Mouse (Mus musculus) frontal cortex, adult 2 months (tissue): ENCODE measurements at regions not wholly inside any gene's neighbourhood (a gene's known extent, or its start where the extent isn't known, plus 50 kb on each side); places are given as distances from the start of the nearest gene placed in this dataset.
A peak's percentile ranks its signal among the peaks of the same experiment; 100 is the strongest.

ENCODE experiments used
- DNase-seq, 2 experiments: peaks; one replicate each; pipeline ENCODE4 v3.0.0; 2022; ENCODE audit warnings: low spot score in 1 of 2; ENCODE audit errors: extremely low spot score in 1 of 2

DNA sequence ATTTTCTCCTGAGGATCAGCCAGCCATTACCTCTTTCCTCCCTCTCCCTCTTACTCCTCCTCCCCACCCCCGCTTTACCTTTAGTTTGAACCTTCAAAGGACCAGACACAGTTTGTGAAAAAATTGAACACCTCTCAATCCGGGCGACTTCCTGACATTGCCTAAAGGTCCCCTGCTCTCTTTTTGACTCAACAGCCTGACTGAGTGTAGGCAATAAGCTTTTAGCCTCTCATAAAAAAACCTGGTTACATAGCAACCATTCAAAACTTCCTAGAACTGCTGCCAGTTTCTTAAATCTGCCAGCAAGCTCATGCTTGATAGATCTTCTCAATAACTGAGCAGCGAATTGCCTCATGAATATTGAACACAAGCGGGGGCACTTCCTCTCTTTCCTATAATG is 71.7 kb downstream of the Zfp945 start:
- peak in 1 of 2 experiments; percentile 28 for DNase-seq

DNA sequence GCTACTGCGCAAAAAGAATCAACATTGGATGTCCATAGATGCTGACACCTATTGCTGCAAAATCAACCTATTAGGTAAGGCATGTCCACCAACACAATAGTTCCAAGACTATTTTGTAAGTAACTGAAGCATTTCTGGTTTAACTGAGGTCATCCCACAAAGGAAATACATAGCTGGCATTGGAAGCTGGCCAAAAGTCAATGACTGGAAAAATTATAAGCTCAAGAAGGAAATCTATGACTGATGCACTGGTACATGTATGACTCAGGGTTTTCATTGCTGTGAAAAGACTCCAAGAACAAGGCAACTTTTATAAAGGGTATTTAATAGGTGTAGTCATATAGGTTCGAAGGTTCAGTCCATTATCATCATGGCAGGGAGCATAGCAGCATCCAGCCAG is 82.5 kb downstream of the Zfp945 start:
- DNase-seq: no peak

GRCm38 (mm10) chr17:22745736-22746135 is 121.2 kb downstream of the Zfp945 start:
- no peak for DNase-seq

GRCm38 (mm10) chr17:22739581-22740178 is 127.3 kb downstream of the Zfp945 start:
- DNase-seq: peak; percentile 19 to 65

GRCm38 (mm10) chr17:22739173-22739572 is 127.8 kb downstream of the Zfp945 start:
- DNase-seq: peak in 1 of 2 experiments; percentile 3

DNA sequence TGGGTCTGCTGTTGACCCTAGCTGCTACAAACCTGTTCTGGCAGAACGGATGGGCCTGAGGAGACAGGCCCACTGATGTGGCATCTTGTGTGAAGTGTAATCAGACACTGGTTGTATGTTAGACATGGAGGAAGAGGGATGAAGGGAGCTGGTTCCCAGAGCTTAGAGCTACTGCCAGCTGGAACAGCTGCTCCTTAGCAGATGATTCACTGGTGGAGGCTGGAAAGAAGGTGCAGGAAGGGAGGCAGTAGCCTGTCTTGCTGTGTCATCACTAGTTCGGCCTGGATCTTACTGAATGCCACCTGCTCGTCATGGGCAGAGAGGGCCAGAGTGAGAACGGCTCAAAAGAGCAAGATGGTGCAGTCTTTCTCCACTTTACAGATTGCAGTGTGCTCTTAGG is 130.6 kb downstream of the Zfp945 start:
- peak in 1 of 2 experiments; percentile 24 for DNase-seq
